8 mouse cellular contexts compared by ENCODE assay signal in the genomic region with DNA sequence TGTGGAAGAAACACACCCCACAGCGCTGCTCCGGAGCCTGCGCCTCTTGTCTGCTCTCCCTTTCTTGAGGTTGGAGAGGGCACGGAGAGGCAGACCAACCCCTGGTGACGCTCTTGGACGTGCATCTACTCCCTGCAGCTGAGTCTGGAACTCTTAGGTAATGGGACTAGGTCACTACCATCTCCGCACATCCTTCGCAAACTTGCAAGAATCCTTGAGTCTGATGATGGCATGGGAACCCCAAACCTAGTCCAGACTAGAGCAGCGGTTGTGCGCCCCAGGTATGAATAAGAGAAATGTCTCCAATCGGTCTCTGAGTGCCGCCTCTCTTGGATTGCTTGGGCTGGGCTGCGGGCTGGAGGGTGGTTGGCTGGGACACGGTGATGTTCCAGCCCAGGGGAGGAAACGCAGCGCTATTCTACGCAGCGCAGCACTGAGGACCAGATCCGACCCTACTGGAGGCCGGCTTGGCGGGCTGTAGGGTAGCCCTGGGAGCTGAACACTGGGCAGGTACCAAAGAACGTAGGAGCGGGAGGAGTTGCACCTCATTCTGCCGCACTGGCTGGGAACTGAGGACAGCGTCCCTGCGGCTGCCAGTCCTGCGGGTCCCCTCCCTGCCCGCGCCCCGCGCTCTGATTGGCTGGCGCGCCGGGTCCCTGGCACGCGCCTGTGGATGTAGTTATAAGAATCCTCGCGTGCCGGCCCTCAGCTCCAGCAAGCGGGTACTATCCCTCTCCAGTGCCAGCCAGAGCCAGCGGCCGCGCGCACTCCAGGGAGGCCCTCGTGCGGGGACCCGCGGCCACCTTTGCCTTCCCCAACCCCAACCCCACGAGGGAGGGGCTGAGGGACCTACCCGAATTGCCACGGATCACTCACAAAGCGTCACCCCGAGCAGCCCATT. TPM values are rescaled to one million over a fixed set of nuclear protein-coding genes. Genes with fewer than 3 reads are reported as not detected.
DNase-seq lines count a peak whose midpoint lies in the region; ATAC-seq and TF ChIP-seq lines count a peak whose summit lies in the region.

A gene (plus strand): TSS at position 733 of the 901 bp plus-strand sequence.

- no peak for TF ChIP-seq CTCF in E14TG2a.4 (conservative IDR thresholded peaks at IDR 0.05; ENCODE audit: low read length)
- no peak for TF ChIP-seq CTCF in thymus, adult 2 months (IDR thresholded peaks at IDR 0.05; ENCODE audit: borderline replicate concordance, control insufficient read depth, extremely low read depth, insufficient read depth, low read length, poor library complexity)

- H3K4me3 ChIP-seq in E14TG2a.4 (replicated peaks; ENCODE audit: low read length) = peak within 1 kb of the TSS; percentile 78
- H3K4me3 ChIP-seq in forebrain, embryonic 16.5 days (replicated peaks; ENCODE audit: low read length) = peak within 1 kb of the TSS; percentile 40
- peak within 1 kb of the TSS; percentile 26 for H3K4me3 ChIP-seq in midbrain, embryonic 11.5 days (ENCODE audit: low read depth, low read length)
- no peak within 1 kb of the TSS for H3K4me3 ChIP-seq in thymus, adult 2 months (ENCODE audit: control insufficient read depth, insufficient read depth, low read length)

- H3K27me3 ChIP-seq in E14TG2a.4 (ENCODE audit: insufficient read depth, low read length) = peaks cover 92% of the 10 kb centered on the region
- H3K27me3 ChIP-seq in forebrain, embryonic 16.5 days (replicated peaks; ENCODE audit: control insufficient read depth, insufficient read depth, low read length) = peaks cover 85% of the 10 kb centered on the region
- H3K27me3 ChIP-seq in midbrain, embryonic 11.5 days (ENCODE audit: control insufficient read depth, insufficient read depth, low read length) = peaks cover 88% of the 10 kb centered on the region
- H3K27me3 ChIP-seq in thymus, adult 2 months (ENCODE audit: control insufficient read depth, insufficient read depth, low read length) = peaks cover 18% of the 10 kb centered on the region; the same call in 1 of the 2 replicates

- no peaks in the 10 kb centered on the region for H3K9me3 ChIP-seq in E14TG2a.4 (ENCODE audit: low read length)
- H3K9me3 ChIP-seq in forebrain, embryonic 16.5 days (ENCODE audit: control insufficient read depth, low read length) = no peaks in the 10 kb centered on the region
- no peaks in the 10 kb centered on the region for H3K9me3 ChIP-seq in midbrain, embryonic 11.5 days (ENCODE audit: control insufficient read depth, low read length)

- H3K9ac ChIP-seq in forebrain, embryonic 16.5 days (replicated peaks; ENCODE audit: low read depth, low read length) = no peak within 1 kb of the TSS
- H3K9ac ChIP-seq in midbrain, embryonic 11.5 days (ENCODE audit: low read length) = no peak within 1 kb of the TSS

- ATAC-seq in frontal cortex, adult (ENCODE audit: low TSS enrichment) = 0 out of 2 replicates have a peak, but pooled peaks have one; percentile 27
- ATAC-seq in forebrain, embryonic 16.5 days = peak; percentile 72
- peak; percentile 45 for ATAC-seq in midbrain, embryonic 11.5 days (ENCODE audit: low FRiP score)

- H3K4me2 ChIP-seq in forebrain, embryonic 16.5 days (ENCODE audit: low read length) = peak within 1 kb of the TSS; percentile 53
- H3K4me2 ChIP-seq in midbrain, embryonic 11.5 days = peak within 1 kb of the TSS; percentile 43

- WGBS in forebrain, embryonic 16.5 days = under 1% methylated on average over 53 of the region's 53 CpGs
- WGBS in midbrain, embryonic 11.5 days = under 1% methylated on average over 53 of the region's 53 CpGs
- WGBS in thymus, adult 2 months = 6% methylated on average over 53 of the region's 53 CpGs

- no peaks in the 10 kb centered on the region for H3K36me3 ChIP-seq in E14TG2a.4 (ENCODE audit: insufficient read depth, low read length)
- no peaks in the 10 kb centered on the region for H3K36me3 ChIP-seq in forebrain, embryonic 16.5 days (ENCODE audit: control insufficient read depth, insufficient read depth)
- no peaks in the 10 kb centered on the region for H3K36me3 ChIP-seq in midbrain, embryonic 11.5 days (ENCODE audit: control insufficient read depth, insufficient read depth, low read length)
- H3K36me3 ChIP-seq in thymus, adult 2 months (ENCODE audit: control insufficient read depth, insufficient read depth, low read length) = no peaks in the 10 kb centered on the region

- TF ChIP-seq POLR2A in thymus, adult 2 months (IDR thresholded peaks at IDR 0.05; ENCODE audit: control insufficient read depth, extremely low read depth, insufficient read depth, low read length, poor library complexity) = no peak

- no peak for DNase-seq in frontal cortex, adult 2 months (ENCODE audit: extremely low spot score in 1 of 2, low spot score in 1 of 2)
- DNase-seq in midbrain, embryonic 11.5 days (ENCODE audit: low spot score, missing footprints) = peak; percentile 95
- no peak for DNase-seq in spleen, postnatal 36 days (ENCODE audit: low spot score in 2 of 2)
- DNase-seq in thymus, adult 2 months = no peak
- no peak for DNase-seq in urinary bladder, postnatal 25 days (ENCODE audit: low spot score)

- H3K4me1 ChIP-seq in E14TG2a.4 (replicated peaks; ENCODE audit: low read depth, low read length) = peaks cover 26% of the 10 kb centered on the region
- peaks cover 24% of the 10 kb centered on the region for H3K4me1 ChIP-seq in forebrain, embryonic 16.5 days (replicated peaks; ENCODE audit: control insufficient read depth, insufficient read depth, low read length)
- peaks cover 18% of the 10 kb centered on the region; the same call in 1 of the 2 replicates for H3K4me1 ChIP-seq in midbrain, embryonic 11.5 days (ENCODE audit: control insufficient read depth, insufficient read depth, low read length)
- no peaks in the 10 kb centered on the region for H3K4me1 ChIP-seq in thymus, adult 2 months (replicated peaks; ENCODE audit: control insufficient read depth, insufficient read depth, low read length)

- no peak within 1 kb of the TSS for H3K27ac ChIP-seq in forebrain, embryonic 16.5 days (ENCODE audit: low read length)
- H3K27ac ChIP-seq in midbrain, embryonic 11.5 days (ENCODE audit: low read depth, low read length) = no peak within 1 kb of the TSS
- H3K27ac ChIP-seq in thymus, adult 2 months (ENCODE audit: control insufficient read depth, insufficient read depth, low read length) = no peak within 1 kb of the TSS

RNA-seq across cellular contexts. Expression of the gene that starts here (rescaled TPM):
- not detected in 2 replicates for polyA plus RNA-seq in frontal cortex, adult 2 months (2012; rRNA removed)
- polyA plus RNA-seq in forebrain, embryonic 16.5 days (2015; fragmentation: Nextera tagmentation; extraction: Ambion mirVana) = not detected in 2 replicates
- polyA plus RNA-seq in midbrain, embryonic 11.5 days (2014; fragmentation: Nextera tagmentation; extraction: Ambion mirVana) = 0.32 and 0.36 TPM in 2 replicates
- polyA plus RNA-seq in thymus, adult 2 months (2012; rRNA removed) = 0.28 and 0.32 TPM in 2 replicates

Comparison
In these comparisons a context has a peak if more than half of its experiments do, and no peak if none do; other contexts are left out.
1. Peak in ATAC-seq, H3K4me3 ChIP-seq and H3K4me2 ChIP-seq in forebrain, embryonic 16.5 days; RNA of the gene not detected or under 1 TPM.
2. Peak in DNase-seq, ATAC-seq, H3K4me3 ChIP-seq and H3K4me2 ChIP-seq in midbrain, embryonic 11.5 days; RNA of the gene not detected or under 1 TPM.